Mouse (Mus musculus): ENCODE measurements around the gene Atxn7. TPM values are rescaled to one million over a fixed set of nuclear protein-coding genes. Genes with fewer than 3 reads are reported as not detected.

Gene Atxn7
- polyA plus RNA-seq, 1 experiment from 2014 or later, result 4.0 TPM

DNA sequence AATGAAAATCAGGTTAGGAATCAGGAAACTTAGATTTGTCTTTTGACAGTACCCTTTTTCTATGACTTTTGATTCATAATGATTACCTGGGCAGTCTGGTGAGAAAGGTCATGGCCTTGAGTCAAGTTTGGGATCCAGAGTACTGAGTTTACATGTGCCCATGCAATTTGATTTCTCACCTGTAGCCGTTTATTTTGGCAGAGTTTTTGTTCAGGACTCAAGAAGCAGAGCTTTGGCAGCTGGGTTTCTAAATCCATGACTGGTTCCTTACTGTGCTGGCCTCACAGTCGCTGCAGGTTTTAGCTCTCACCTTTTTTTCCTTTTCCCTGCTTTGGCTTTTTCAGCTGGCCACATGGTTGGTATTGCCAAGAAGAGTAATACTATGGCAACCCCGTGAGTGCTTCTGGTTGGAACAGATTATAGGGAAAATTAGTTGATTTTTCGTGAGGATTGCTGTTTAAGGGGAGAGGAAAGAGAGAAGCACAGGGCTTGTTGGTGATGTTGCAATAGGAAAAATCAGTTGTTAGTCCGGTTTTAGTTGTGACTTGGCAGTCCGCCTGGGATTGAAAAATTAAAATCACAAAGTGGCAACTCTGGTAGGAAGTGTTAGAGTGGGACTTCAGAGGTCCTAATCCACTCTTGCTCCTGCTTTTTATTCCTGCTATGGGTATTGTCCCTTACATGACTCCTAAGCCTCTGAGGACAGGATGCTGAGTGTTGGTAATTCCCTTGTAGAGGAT is 53.6 kb downstream of the Atxn7 start:
- ATAC-seq (replicated peaks; ENCODE audit: low FRiP score, low read depth) (no peak), DNase-seq (ENCODE audit: low spot score) (no peak)
- Histone ChIP-seq H3K4me3 (replicated peaks; ENCODE audit: low read depth, low read length) (no peak overlapping the region), H3K4me1 (replicated peaks; ENCODE audit: insufficient read depth, low read length) (peaks cover 3% of the 10 kb centered on the region; the same call in 1 of the 2 replicates), H3K36me3 (ENCODE audit: insufficient read depth, low read length) (no peaks in the 10 kb centered on the region), H3K4me2 (ENCODE audit: low read length) (no peak overlapping the region), H3K27ac (no peak overlapping the region), H3K9ac (ENCODE audit: low read depth, low read length) (no peak overlapping the region), H3K27me3 (ENCODE audit: insufficient read depth, low read length) (no peaks in the 10 kb centered on the region), H3K9me3 (replicated peaks; ENCODE audit: low read length) (no peaks in the 10 kb centered on the region)
- TF ChIP-seq CTCF (IDR thresholded peaks at IDR 0.05; ENCODE audit: low read depth), result no peak
- WGBS, result 82% methylated on average over 6 of the region's 6 CpGs

DNA sequence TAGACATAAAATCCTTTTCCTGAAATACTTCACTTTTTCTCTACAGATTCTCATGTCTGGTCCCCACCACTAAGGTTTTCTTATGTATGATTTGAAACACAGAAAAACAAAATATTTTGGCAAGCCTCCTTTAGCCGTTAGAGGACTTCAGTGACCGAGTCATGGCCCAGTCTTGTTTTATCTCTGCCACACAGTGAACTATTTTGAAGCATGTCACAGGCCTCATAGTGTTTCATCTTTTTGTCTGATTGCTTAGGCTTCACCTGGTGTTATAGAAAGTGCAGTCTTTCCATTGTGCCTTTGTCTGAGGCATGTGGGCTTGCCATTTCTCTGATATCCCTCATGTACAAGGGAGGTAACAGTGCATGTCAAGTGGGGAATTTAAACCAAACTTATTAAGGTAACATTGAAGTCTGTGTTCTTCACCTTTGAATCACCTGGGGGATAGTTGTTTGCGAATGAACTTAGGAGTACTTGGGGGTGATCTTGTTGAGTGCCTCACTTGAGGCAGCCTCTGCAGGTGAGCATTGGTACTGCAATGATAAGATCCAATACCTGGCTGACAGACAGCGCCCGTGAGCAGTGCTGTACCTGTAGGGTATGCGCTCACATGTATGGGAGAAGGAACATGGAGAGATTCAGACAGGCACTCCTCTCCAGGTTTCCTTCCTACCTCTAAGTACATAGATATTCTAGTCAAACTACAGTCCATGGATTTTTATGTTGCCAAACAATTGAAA is 58.1 kb downstream of the Atxn7 start:
- peak; percentile 24 for DNase-seq (ENCODE audit: low spot score)
- 78% methylated on average over 6 of the region's 6 CpGs for WGBS

DNA sequence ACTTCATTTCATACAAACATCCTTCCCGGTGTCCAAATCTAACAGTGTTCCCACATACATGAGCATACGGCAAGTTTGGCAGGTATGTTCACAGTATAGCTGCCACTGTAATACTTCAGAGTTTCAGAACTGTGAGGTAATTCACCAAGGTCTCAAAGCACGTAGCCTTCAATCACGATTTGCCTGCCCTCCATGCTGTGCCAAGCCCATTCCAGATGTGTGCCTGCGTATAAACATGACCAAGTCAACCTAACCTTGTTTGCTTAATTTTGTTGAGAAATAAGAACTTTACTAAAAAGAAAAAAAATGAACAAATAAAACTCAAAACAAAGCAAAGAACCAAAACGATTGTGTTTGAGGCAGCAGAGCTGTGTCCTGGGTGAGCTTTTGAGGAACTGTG is 60.0 kb downstream of the Atxn7 start:
- Histone ChIP-seq H3K9me3 (replicated peaks; ENCODE audit: low read length) (no peaks in the 10 kb centered on the region), H3K4me2 (ENCODE audit: low read length) (no peak overlapping the region), H3K36me3 (ENCODE audit: insufficient read depth, low read length) (peaks cover 6% of the 10 kb centered on the region; the same call in 1 of the 2 replicates), H3K27me3 (ENCODE audit: insufficient read depth, low read length) (no peaks in the 10 kb centered on the region), H3K27ac (no peak overlapping the region), H3K4me3 (replicated peaks; ENCODE audit: low read depth, low read length) (no peak overlapping the region), H3K9ac (ENCODE audit: low read depth, low read length) (no peak overlapping the region), H3K4me1 (replicated peaks; ENCODE audit: insufficient read depth, low read length) (no peaks in the 10 kb centered on the region)
- DNase-seq (ENCODE audit: low spot score) (no peak), ATAC-seq (replicated peaks; ENCODE audit: low FRiP score, low read depth) (no peak)
- 94% methylated on average over 6 of the region's 6 CpGs for WGBS
- no peak for TF ChIP-seq CTCF (IDR thresholded peaks at IDR 0.05; ENCODE audit: low read depth)

More for the DNA sequence above, 58.1 kb downstream of the Atxn7 start:
- no peaks in the 10 kb centered on the region for H3K4me1 ChIP-seq (replicated peaks; ENCODE audit: insufficient read depth, low read length)
- no peaks in the 10 kb centered on the region for H3K9me3 ChIP-seq (replicated peaks; ENCODE audit: low read length)
- peak; percentile 43; the same call in 1 of the 2 replicates for ATAC-seq (replicated peaks; ENCODE audit: low FRiP score, low read depth)
- TF ChIP-seq CTCF (IDR thresholded peaks at IDR 0.05; ENCODE audit: low read depth), result peak; percentile 53
- no peak overlapping the region for H3K27ac ChIP-seq
- H3K36me3 ChIP-seq (ENCODE audit: insufficient read depth, low read length), result peaks cover 4% of the 10 kb centered on the region; the same call in 1 of the 2 replicates
- H3K27me3 ChIP-seq (ENCODE audit: insufficient read depth, low read length), result no peaks in the 10 kb centered on the region
- H3K4me3 ChIP-seq (replicated peaks; ENCODE audit: low read depth, low read length), result no peak overlapping the region
- no peak overlapping the region for H3K9ac ChIP-seq (ENCODE audit: low read depth, low read length)
- H3K4me2 ChIP-seq (ENCODE audit: low read length), result no peak overlapping the region

DNA sequence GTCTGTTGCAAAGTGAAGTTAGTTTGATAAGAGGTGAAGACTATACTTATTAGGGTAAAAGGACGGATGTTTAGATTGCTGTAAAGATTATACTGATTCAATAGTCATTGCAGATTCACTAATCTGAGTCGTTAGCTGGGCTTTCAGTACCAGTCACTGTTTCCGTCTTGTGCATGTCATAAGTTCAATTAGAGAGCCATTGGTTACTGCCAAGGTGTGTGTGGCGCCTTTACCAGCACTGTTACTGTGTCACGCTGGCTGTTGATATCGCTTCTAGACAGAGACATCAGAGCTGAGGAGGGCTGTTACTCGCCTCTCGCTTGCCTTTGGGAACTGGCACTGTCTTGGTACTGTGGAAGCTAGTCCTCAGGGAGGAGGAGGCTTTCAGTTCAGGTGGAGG is 64.6 kb downstream of the Atxn7 start:
- Histone ChIP-seq H3K4me3 (replicated peaks; ENCODE audit: low read depth, low read length) (no peak overlapping the region), H3K27me3 (ENCODE audit: insufficient read depth, low read length) (no peaks in the 10 kb centered on the region), H3K4me1 (replicated peaks; ENCODE audit: insufficient read depth, low read length) (no peaks in the 10 kb centered on the region), H3K27ac (no peak overlapping the region), H3K9me3 (replicated peaks; ENCODE audit: low read length) (no peaks in the 10 kb centered on the region), H3K4me2 (ENCODE audit: low read length) (no peak overlapping the region), H3K9ac (ENCODE audit: low read depth, low read length) (no peak overlapping the region), H3K36me3 (ENCODE audit: insufficient read depth, low read length) (peaks cover 9% of the 10 kb centered on the region; the same call in 1 of the 2 replicates)
- no peak for ATAC-seq (replicated peaks; ENCODE audit: low FRiP score, low read depth)
- DNase-seq (ENCODE audit: low spot score), result no peak
- TF ChIP-seq CTCF (IDR thresholded peaks at IDR 0.05; ENCODE audit: low read depth), result no peak
- 90% methylated on average over 8 of the region's 8 CpGs for WGBS

DNA sequence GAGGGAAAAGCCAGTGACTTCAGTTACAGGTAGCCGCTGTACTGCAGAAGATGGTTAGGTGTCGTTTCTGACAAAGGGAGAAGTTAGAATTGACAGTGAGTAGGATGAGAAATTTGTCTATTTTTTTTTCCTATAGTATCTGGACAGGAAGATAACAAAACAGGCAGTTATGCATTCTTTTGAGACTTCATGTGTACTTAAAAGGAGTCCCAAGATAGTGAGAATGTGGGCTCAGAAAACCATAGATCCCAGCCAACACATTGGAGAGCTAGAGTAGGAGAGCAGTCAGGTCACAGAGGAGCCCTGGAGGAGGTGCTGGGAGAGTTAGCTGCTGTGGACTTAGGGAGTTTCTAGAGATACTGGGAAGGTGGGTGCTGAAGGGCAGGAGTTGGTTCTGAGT is 69.4 kb downstream of the Atxn7 start:
- no peaks in the 10 kb centered on the region for H3K4me1 ChIP-seq (replicated peaks; ENCODE audit: insufficient read depth, low read length)
- DNase-seq (ENCODE audit: low spot score) (no peak), ATAC-seq (replicated peaks; ENCODE audit: low FRiP score, low read depth) (no peak)
- no peaks in the 10 kb centered on the region for H3K27me3 ChIP-seq (ENCODE audit: insufficient read depth, low read length)
- 95% methylated on average over 2 of the region's 2 CpGs for WGBS
- H3K9ac ChIP-seq (ENCODE audit: low read depth, low read length), result no peak overlapping the region
- TF ChIP-seq CTCF (IDR thresholded peaks at IDR 0.05; ENCODE audit: low read depth), result no peak
- peaks cover 5% of the 10 kb centered on the region; the same call in 1 of the 2 replicates for H3K36me3 ChIP-seq (ENCODE audit: insufficient read depth, low read length)
- H3K9me3 ChIP-seq (replicated peaks; ENCODE audit: low read length), result no peaks in the 10 kb centered on the region
- no peak overlapping the region for H3K27ac ChIP-seq
- H3K4me2 ChIP-seq (ENCODE audit: low read length), result no peak overlapping the region
- no peak overlapping the region for H3K4me3 ChIP-seq (replicated peaks; ENCODE audit: low read depth, low read length)

DNA sequence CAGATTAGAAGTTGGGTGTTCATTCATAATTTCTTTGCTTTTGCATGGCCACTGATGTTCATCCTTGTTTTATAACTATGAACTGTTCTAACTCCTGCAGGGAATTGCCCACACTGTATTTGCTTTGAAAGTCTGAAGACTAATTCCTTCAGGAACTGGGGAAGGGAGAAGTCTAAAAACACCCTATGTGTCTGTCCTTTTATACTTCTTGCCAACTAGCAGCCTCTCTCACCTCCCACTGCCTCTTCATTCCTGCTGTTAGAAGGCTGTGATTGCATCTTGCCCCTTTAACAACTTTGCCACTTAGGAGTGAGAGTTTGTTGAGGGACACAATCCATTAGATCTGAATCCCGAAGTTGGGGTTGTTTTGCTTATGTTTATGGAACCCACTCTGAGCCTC is 71.6 kb downstream of the Atxn7 start:
- no peaks in the 10 kb centered on the region for H3K4me1 ChIP-seq (replicated peaks; ENCODE audit: insufficient read depth, low read length)
- no peak for ATAC-seq (replicated peaks; ENCODE audit: low FRiP score, low read depth)
- no peaks in the 10 kb centered on the region for H3K27me3 ChIP-seq (ENCODE audit: insufficient read depth, low read length)
- no peak overlapping the region for H3K9ac ChIP-seq (ENCODE audit: low read depth, low read length)
- H3K27ac ChIP-seq, result no peak overlapping the region
- H3K4me2 ChIP-seq (ENCODE audit: low read length), result no peak overlapping the region
- peaks cover 3% of the 10 kb centered on the region; the same call in 1 of the 2 replicates for H3K36me3 ChIP-seq (ENCODE audit: insufficient read depth, low read length)
- TF ChIP-seq CTCF (IDR thresholded peaks at IDR 0.05; ENCODE audit: low read depth), result no peak
- DNase-seq (ENCODE audit: low spot score), result no peak
- WGBS, result 40% methylated on average over 1 of the region's 1 CpGs
- H3K9me3 ChIP-seq (replicated peaks; ENCODE audit: low read length), result no peaks in the 10 kb centered on the region
- H3K4me3 ChIP-seq (replicated peaks; ENCODE audit: low read depth, low read length), result no peak overlapping the region
